Mouse (Mus musculus): Measurements from ENCODE around the gene Tspan14.

GRCm38 (mm10) chr14:40889704-40890103, 76.9 kb downstream of the Tspan14 start:
- TF ChIP-seq CTCF (IDR thresholded peaks at IDR 0.05; ENCODE audit: insufficient read depth, low read length) (no peak), POLR2A (IDR thresholded peaks at IDR 0.05; ENCODE audit: borderline replicate concordance, extremely low read depth, low read depth, low read length) (no peak)

Measured in lung, adult 2 months (tissue).